Mouse (Mus musculus) forebrain, embryonic 13.5 days (tissue): Measurements from ENCODE around the gene Jakmip3. TPM values are rescaled to one million over a fixed set of nuclear protein-coding genes. Genes with fewer than 3 reads are reported as not detected.

Experiments
- ATAC-seq: fragments of 200-750 bp; cut with Nextera tagmentation; 2 replicates; pipeline ENCODE4 v1.8.0; 2017
- H3K27ac ChIP-seq: fragments of 300-500 bp; sonication (generic); 2 replicates; pipeline ENCODE4 v1.5.1; 2015; ENCODE audit warnings: inconsistent platforms, mild to moderate bottlenecking, moderate library complexity
- H3K27me3 ChIP-seq: fragments of 300-500 bp; sonication (generic); 2 replicates; pipeline ENCODE4 v1.6.1; 2015; ENCODE audit warnings: mild to moderate bottlenecking, inconsistent platforms
- H3K36me3 ChIP-seq: fragments of 300-500 bp; sonication (generic); 2 replicates; pipeline ENCODE4 v1.6.1; 2015; ENCODE audit warnings: mild to moderate bottlenecking, inconsistent platforms; ENCODE audit not compliant: poor library complexity, severe bottlenecking
- H3K4me1 ChIP-seq: fragments of 300-500 bp; sonication (generic); 2 replicates; pipeline ENCODE4 v1.6.1; 2015; ENCODE audit warnings: inconsistent platforms
- H3K4me2 ChIP-seq: fragments of 300-500 bp; sonication (generic); 2 replicates; pipeline ENCODE4 v1.6.1; 2015; ENCODE audit warnings: inconsistent platforms, mild to moderate bottlenecking, moderate library complexity
- H3K4me3 ChIP-seq: fragments of 300-500 bp; sonication (generic); 2 replicates; pipeline ENCODE4 v1.5.1; 2015; ENCODE audit warnings: mild to moderate bottlenecking, inconsistent platforms
- H3K9ac ChIP-seq: fragments of 300-500 bp; sonication (generic); 2 replicates; pipeline ENCODE4 v1.6.1; 2015; ENCODE audit warnings: mild to moderate bottlenecking, inconsistent platforms
- H3K9me3 ChIP-seq: fragments of 300-500 bp; sonication (generic); replicated peaks from 2 replicates; pipeline ENCODE4 v1.6.1; 2016; ENCODE audit warnings: inconsistent platforms
- WGBS: fragments of 180-500 bp; shearing (Covaris S2); methylation state at CpG from one replicate; pipeline ENCODE4 v1.1.7; 2015; 5-methylcytosine and 5-hydroxymethylcytosine counted together
- polyA plus RNA-seq: library from polyadenylated mRNA; unstranded; fragments of >200 nt; fragmentation: Nextera tagmentation; extraction: Ambion mirVana; gene quantifications from 2 replicates; pipeline ENCODE4 v1.2.1, GENCODE M21; 2015

Jakmip3 gene
- polyA plus RNA-seq, 1 experiment from 2014 or later = 0.41 TPM

GRCm38 (mm10) chr7:139089892-139090874, 149.7 kb downstream of the Jakmip3 start:
- Histone ChIP-seq H3K4me1 (peaks cover 40% of the 10 kb centered on the region), H3K4me3 (no peak overlapping the region), H3K9me3 (no peaks in the 10 kb centered on the region), H3K36me3 (peaks cover 60% of the 10 kb centered on the region), H3K9ac (no peak overlapping the region), H3K4me2 (no peak overlapping the region), H3K27me3 (0 out of 2 replicates have a peak, but pooled peaks cover 5% of the 10 kb centered on the region), H3K27ac (no peak overlapping the region)
- no peak for ATAC-seq
- WGBS = 90% methylated on average over 12 of the region's 12 CpGs

GRCm38 (mm10) chr7:139091681-139092080, 151.2 kb downstream of the Jakmip3 start:
- H3K4me2 ChIP-seq = no peak overlapping the region
- peaks cover 75% of the 10 kb centered on the region for H3K36me3 ChIP-seq
- 0 out of 2 replicates have a peak, but pooled peaks cover 4% of the 10 kb centered on the region for H3K27me3 ChIP-seq
- H3K4me1 ChIP-seq = peaks cover 36% of the 10 kb centered on the region
- H3K4me3 ChIP-seq = no peak overlapping the region
- no peak for ATAC-seq
- no peak overlapping the region for H3K27ac ChIP-seq
- H3K9ac ChIP-seq = no peak overlapping the region
- WGBS = 90% methylated on average over 9 of the region's 9 CpGs
- no peaks in the 10 kb centered on the region for H3K9me3 ChIP-seq

- WGBS = 94% methylated on average over 5 of the region's 5 CpGs
- no peak for ATAC-seq
- Histone ChIP-seq H3K4me1 (peaks cover 26% of the 10 kb centered on the region), H3K4me2 (no peak overlapping the region), H3K4me3 (no peak overlapping the region), H3K36me3 (peaks cover 81% of the 10 kb centered on the region), H3K27me3 (no peaks in the 10 kb centered on the region), H3K9me3 (no peaks in the 10 kb centered on the region), H3K27ac (no peak overlapping the region), H3K9ac (no peak overlapping the region)
These were observed 152.1 kb downstream of the Jakmip3 start for GRCm38 (mm10) chr7:139092676-139093075.

- Histone ChIP-seq H3K4me3 (no peak overlapping the region), H3K4me2 (no peak overlapping the region), H3K4me1 (peaks cover 21% of the 10 kb centered on the region), H3K9ac (no peak overlapping the region), H3K36me3 (peaks cover 85% of the 10 kb centered on the region), H3K27me3 (no peaks in the 10 kb centered on the region), H3K9me3 (no peaks in the 10 kb centered on the region), H3K27ac (no peak overlapping the region)
- no peak for ATAC-seq
- WGBS = 94% methylated on average over 5 of the region's 5 CpGs
These were observed 152.6 kb downstream of the Jakmip3 start for GRCm38 (mm10) chr7:139093124-139093523.

- no peak overlapping the region for H3K4me3 ChIP-seq
- no peaks in the 10 kb centered on the region for H3K27me3 ChIP-seq
- H3K4me2 ChIP-seq = no peak overlapping the region
- peaks cover 15% of the 10 kb centered on the region for H3K4me1 ChIP-seq
- no peak overlapping the region for H3K9ac ChIP-seq
- H3K9me3 ChIP-seq = no peaks in the 10 kb centered on the region
- ATAC-seq = no peak
- peaks cover 92% of the 10 kb centered on the region for H3K36me3 ChIP-seq
- WGBS = 92% methylated on average over 7 of the region's 7 CpGs
- no peak overlapping the region for H3K27ac ChIP-seq
These were observed 153.3 kb downstream of the Jakmip3 start for GRCm38 (mm10) chr7:139093781-139094180.

GRCm38 (mm10) chr7:139094761-139095160, 154.2 kb downstream of the Jakmip3 start:
- H3K36me3 ChIP-seq = peaks cover 92% of the 10 kb centered on the region
- peaks cover 8% of the 10 kb centered on the region for H3K4me1 ChIP-seq
- no peak overlapping the region for H3K27ac ChIP-seq
- ATAC-seq = no peak
- no peaks in the 10 kb centered on the region for H3K27me3 ChIP-seq
- no peak overlapping the region for H3K4me3 ChIP-seq
- WGBS = 88% methylated on average over 6 of the region's 6 CpGs
- no peak overlapping the region for H3K9ac ChIP-seq
- H3K4me2 ChIP-seq = no peak overlapping the region
- H3K9me3 ChIP-seq = no peaks in the 10 kb centered on the region

- no peaks in the 10 kb centered on the region for H3K9me3 ChIP-seq
- H3K27ac ChIP-seq = no peak overlapping the region
- WGBS = 86% methylated on average over 7 of the region's 7 CpGs
- no peak overlapping the region for H3K9ac ChIP-seq
- no peak overlapping the region for H3K4me2 ChIP-seq
- H3K36me3 ChIP-seq = peaks cover 92% of the 10 kb centered on the region
- no peak for ATAC-seq
- H3K4me3 ChIP-seq = no peak overlapping the region
- peaks cover 3% of the 10 kb centered on the region for H3K4me1 ChIP-seq
- H3K27me3 ChIP-seq = no peaks in the 10 kb centered on the region
These were observed 154.8 kb downstream of the Jakmip3 start for GRCm38 (mm10) chr7:139095282-139095681.

GRCm38 (mm10) chr7:139096399-139096798, 155.9 kb downstream of the Jakmip3 start:
- Histone ChIP-seq H3K4me3 (no peak overlapping the region), H3K9ac (no peak overlapping the region), H3K27ac (no peak overlapping the region; the same call in 1 of the 2 replicates), H3K27me3 (no peaks in the 10 kb centered on the region), H3K36me3 (peaks cover 92% of the 10 kb centered on the region), H3K4me2 (no peak overlapping the region), H3K4me1 (no peaks in the 10 kb centered on the region), H3K9me3 (no peaks in the 10 kb centered on the region)
- ATAC-seq = no peak
- WGBS = 91% methylated on average over 6 of the region's 6 CpGs

GRCm38 (mm10) chr7:139100531-139101095, 160.1 kb downstream of the Jakmip3 start:
- peaks cover 56% of the 10 kb centered on the region for H3K36me3 ChIP-seq
- no peak overlapping the region for H3K9ac ChIP-seq
- H3K4me3 ChIP-seq = no peak overlapping the region
- no peak overlapping the region for H3K27ac ChIP-seq
- 70% methylated on average over 12 of the region's 12 CpGs for WGBS
- no peaks in the 10 kb centered on the region for H3K4me1 ChIP-seq
- no peaks in the 10 kb centered on the region for H3K9me3 ChIP-seq
- no peaks in the 10 kb centered on the region for H3K27me3 ChIP-seq
- ATAC-seq = no peak
- no peak overlapping the region for H3K4me2 ChIP-seq

GRCm38 (mm10) chr7:139101286-139101804, 160.8 kb downstream of the Jakmip3 start:
- Histone ChIP-seq H3K4me1 (no peaks in the 10 kb centered on the region), H3K27me3 (no peaks in the 10 kb centered on the region), H3K27ac (no peak overlapping the region), H3K4me2 (no peak overlapping the region), H3K9ac (no peak overlapping the region), H3K36me3 (peaks cover 48% of the 10 kb centered on the region), H3K4me3 (no peak overlapping the region), H3K9me3 (no peaks in the 10 kb centered on the region)
- 82% methylated on average over 10 of the region's 10 CpGs for WGBS
- ATAC-seq = no peak

- Histone ChIP-seq H3K4me2 (no peak overlapping the region), H3K9ac (no peak overlapping the region)
These were observed 161.3 kb downstream of the Jakmip3 start for GRCm38 (mm10) chr7:139101826-139102225.

GRCm38 (mm10) chr7:139103960-139104381, 163.4 kb downstream of the Jakmip3 start:
- H3K9me3 ChIP-seq = no peaks in the 10 kb centered on the region
- ATAC-seq = no peak
- no peaks in the 10 kb centered on the region for H3K4me1 ChIP-seq
- no peak overlapping the region for H3K4me2 ChIP-seq
- no peaks in the 10 kb centered on the region for H3K27me3 ChIP-seq
- WGBS = 64% methylated on average over 10 of the region's 10 CpGs
- peaks cover 26% of the 10 kb centered on the region for H3K36me3 ChIP-seq
- no peak overlapping the region for H3K27ac ChIP-seq
- no peak overlapping the region for H3K9ac ChIP-seq
- H3K4me3 ChIP-seq = no peak overlapping the region

More at GRCm38 (mm10) chr7:139101826-139102225, 161.3 kb downstream of the Jakmip3 start:
- 79% methylated on average over 3 of the region's 3 CpGs for WGBS
- Histone ChIP-seq H3K27me3 (no peaks in the 10 kb centered on the region), H3K27ac (no peak overlapping the region), H3K36me3 (peaks cover 44% of the 10 kb centered on the region), H3K4me3 (no peak overlapping the region), H3K4me1 (no peaks in the 10 kb centered on the region), H3K9me3 (no peaks in the 10 kb centered on the region)
- ATAC-seq = no peak
